Mouse (Mus musculus): ENCODE results near the gene Efcab10.

DNA sequence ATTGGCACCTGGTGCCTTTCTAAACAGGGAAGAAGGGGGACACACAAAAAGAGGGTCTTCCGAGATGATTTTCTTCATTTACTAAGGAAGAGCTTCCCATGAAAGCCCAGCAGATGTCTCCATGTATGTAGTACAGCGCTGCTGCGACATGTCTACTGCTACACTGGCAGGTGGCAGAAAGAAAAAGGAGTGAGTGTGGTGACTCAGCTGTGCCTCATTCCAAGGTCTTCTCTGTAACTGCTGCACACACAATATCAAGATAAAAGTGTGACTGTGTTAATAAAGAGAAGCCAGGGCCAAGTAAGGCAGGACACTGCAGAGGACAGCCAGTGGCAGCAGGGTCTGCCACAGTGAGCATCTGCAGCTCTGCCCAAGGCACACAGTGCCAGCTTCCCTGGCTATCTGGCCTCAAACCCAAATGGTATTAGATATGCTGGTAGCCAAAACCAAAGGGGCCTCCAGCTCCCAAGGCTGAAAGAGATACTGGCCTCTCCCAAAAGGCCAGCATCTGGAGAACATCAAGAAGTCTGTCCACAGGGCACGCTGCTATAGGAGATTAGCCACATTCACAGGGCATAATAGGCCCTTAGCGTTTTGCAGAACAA lies 34.7 kb upstream of the Efcab10 start:
- no peak for TF ChIP-seq EP300 (IDR thresholded peaks at IDR 0.05; ENCODE audit: insufficient read depth, low read depth, low read length)
- TF ChIP-seq POLR2A (IDR thresholded peaks at IDR 0.05; ENCODE audit: insufficient read depth, low read depth, low read length) = no peak
- TF ChIP-seq CTCF (IDR thresholded peaks at IDR 0.05) = no peak

Data from heart, adult 2 months (tissue).